Mouse (Mus musculus): ENCODE data around the gene Cbx8.

Gene Cbx8

DNA sequence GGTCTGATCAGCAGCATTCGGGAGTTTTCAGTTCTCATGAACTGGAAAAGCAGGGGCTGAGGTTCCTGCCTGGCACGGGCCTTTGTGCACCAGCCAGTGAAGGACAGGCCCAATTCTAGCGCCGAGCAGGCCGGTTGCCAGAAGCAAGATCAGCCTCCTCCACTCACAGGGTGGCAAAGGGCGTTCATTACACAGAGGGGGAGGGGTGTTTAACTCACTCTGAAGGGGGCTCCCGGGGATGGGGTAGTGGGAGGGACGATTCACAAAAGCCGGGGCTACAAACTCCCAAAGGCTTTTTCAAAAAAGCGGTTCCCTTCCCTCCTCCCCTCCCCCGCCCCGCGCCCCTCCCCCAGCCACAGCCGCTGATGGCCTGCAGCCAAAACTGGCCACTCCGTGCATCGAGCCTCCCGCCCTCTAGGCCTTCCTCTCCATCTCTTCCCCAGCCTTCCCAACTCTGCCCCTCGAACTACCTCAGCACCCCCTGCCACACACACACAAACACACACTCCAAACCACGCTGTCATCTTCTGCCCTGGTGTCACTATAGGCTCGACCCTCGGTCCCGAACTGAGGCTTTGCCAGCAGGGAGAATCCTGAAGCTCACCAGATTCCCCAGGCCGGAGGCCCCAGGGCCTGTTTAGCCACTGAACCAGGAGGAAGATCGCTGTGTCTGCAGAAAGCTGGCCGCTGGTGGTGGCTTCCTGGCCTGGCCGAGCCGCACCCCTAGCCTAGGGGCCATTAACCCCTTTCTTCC is 38.1 kb upstream of the Cbx8 start:
- peak; percentile 57 for DNase-seq

DNA sequence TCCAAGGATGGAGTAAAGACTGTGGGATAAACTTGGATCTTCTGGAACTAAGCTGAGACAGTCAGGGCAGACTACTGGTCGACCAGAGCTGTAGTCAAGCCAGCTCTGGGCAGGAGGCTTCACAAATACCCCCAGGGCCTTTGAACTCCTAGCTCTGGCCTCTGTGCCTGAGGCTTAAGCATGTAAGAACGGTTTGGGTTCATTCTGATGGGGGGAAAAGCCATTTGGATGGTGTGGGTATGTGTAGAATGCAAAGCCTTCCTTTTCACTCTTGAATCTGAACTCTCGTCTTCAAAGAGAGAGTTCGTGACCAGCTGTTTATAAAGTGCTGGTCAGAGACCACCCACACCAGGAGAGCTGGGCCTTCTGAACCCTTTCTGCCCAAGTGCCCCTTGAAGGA is 37.0 kb upstream of the Cbx8 start:
- no peak for DNase-seq

DNA sequence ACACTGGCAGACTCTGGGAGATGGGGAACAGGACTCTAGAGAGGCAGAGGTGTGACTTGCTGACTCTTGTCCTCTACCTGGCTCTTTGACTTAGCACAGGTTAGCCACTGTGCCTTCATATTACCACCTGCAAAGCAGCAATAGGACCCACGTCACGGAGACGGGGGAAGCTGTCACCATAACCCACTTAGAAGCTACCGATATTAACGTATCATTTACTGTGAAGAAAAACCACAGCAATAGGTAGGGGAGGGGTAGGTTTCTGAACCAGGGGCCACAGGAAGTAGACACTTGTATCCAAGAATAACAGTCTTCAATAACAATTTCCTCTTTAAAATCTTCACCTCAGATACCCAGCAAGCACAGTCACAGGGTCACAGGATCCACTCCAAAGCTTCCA is 35.0 kb upstream of the Cbx8 start:
- no peak for DNase-seq

DNA sequence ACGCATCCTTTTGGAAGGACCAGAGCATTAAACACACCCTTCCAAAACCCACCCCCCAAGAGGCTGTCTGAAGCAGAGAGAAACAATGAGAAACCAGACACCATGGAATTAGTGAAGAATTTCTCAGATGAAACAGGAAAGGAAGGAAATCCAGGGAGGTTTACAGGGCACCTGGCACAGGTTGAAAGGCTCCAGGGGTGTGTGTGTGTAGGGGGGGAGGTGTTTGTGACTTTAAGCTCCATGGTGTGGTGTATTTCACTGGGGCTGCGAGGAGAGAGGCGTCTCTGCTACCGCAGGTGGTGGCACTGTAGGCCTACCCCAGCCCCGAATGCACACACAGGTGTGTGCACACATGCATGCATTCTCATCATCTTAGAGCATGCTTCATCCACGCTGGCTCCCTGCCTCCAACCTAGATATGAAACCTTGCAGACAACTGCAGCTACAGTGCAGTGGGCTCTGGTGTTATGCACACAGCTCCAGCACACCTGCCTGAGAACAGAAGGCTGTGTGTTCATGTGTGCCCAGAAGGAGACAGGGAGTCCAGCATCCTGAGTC is 33.2 kb upstream of the Cbx8 start:
- no peak for DNase-seq

DNA sequence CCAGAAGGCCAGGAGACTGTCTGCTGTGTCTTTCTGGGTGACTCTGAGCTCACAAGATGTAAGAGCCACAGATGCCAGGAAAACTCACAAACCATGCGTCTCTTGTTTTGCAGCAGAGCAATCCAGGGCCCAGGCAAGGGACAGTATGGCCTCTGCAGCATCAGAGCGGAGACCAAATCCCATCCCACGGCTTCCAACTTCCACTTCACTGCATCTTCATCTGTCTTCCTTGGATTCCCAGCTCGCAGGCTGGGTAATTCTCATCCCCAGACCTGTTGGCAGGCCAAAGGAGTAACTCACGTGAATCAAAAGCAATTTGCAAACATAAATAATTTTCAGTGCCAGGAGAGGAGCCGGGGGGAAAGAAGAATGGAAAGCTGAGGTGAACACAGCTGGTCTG is 32.2 kb upstream of the Cbx8 start:
- DNase-seq = no peak

DNA sequence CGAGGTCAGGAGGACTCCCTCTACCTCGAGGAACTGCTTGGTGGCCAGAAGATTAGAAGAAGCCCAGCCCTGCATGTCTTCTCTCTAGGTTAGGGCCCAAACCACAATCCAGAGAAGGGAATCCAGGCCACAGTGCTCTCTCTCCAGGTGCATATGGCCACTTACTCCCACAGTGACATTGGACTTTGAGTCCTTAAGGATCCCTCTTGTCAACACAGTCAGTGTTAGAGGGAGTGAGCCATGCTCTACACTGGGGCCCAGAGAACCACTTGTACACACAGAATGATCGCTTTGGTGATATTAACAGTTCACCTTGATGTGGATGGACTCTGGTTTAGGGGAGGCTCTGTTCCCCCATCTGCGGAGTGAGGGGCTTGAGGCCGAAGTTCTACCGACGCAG is 31.5 kb upstream of the Cbx8 start:
- DNase-seq = no peak

DNA sequence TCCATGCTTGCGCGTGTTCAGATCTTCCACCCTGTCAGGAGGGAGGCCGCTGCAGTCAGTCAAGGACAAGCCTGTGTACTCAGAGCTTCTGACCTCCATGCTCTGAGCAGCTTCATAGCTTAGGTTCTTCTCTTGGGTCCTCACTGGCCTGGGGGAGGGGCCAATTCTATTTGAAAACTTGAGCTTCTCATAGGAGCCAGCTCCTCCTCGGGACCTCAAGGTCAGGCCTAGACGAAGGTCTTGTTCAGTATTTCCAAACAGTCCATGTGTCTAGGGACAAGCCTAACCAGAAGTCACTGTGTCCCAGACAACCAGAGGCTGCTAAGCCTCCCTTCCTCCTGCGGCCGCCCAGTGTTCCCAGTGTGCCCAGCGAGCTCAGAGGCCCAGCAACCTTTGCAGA is 26.1 kb upstream of the Cbx8 start:
- DNase-seq = no peak

DNA sequence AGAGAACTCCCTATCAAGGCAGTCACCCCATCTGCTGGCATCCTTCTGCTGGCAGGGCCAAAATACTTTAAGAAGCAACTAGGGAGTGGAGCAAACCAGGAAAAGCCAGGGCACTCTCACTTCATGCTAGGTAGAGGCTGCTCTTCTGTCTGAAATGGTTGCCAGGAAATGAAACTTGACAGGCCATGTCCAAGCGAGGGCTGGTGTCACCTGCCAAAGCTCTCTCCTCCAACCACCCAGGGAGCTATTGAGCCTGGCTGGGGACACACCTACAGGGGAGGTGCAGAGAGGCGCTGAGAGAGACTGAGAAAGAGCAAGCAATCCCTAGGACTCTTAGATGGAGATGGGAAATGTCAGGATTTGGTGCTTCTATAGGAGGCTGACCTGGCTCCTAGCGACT is 18.5 kb upstream of the Cbx8 start:
- DNase-seq = no peak

DNA sequence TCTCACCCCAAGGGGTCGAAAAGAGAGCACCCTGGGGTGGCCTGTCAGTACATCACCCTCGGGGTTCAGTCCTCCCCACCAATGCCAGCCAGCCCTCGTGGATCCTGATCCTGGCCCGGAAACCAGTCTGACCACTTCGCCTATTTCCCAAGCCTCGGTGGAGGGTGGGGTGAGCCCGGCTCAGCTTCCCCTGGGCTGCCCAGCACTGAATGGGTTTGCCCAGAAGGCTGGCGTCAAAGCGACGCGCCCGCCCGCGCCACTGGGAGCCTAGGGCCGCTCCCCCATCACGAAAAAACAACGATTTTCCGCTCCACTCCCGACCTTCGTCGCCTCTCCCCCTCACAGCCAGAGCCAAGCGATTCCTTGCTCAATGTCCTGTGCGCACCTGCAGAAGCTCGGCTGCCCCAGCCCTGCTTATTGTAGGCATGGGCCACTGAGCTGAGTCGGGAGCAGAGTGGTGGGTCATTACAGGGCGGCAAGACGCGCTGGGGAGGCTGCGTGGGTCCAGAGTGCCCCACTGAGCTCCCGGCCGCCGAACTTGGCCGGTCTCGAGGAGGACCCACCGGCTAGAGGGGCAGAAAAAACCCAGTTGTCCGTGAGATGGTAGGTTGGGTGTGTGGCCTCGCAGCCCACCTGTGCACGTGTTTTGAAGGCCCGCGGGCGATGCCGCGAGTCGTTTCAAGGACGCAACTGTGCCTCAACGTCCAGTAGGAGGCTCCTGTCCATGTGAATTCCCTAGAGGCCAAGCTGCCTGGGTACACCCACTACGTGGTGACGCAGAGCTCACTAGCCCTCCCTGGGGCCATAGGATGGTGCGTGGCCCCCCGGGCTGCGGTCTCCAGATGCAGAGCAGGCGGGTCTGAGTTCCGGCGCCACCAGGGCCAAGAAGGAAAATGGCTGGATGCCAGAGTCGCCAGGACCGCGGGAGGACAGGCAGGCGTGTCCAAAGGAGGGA is 17.5 kb upstream of the Cbx8 start:
- DNase-seq = peak; percentile 32

DNA sequence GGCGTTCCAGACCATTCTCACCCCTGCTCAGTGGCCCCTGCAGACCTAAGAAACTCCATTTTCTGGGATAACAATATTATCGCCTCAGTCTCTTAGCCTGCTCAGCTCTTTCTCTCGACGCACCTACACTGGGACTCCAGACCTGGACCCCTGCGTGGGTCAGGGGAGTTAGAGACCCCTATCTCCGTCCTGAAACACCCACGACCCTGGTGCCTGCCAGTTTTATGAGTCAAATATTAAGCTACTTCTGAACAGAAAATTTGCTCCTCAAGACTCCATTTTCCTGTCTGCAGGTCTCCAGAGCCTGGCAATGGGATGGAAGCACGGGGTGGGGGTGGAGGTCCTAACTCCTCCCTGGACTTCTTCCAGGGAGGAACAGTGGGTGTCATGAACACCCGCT is 16.5 kb upstream of the Cbx8 start:
- no peak for DNase-seq

DNA sequence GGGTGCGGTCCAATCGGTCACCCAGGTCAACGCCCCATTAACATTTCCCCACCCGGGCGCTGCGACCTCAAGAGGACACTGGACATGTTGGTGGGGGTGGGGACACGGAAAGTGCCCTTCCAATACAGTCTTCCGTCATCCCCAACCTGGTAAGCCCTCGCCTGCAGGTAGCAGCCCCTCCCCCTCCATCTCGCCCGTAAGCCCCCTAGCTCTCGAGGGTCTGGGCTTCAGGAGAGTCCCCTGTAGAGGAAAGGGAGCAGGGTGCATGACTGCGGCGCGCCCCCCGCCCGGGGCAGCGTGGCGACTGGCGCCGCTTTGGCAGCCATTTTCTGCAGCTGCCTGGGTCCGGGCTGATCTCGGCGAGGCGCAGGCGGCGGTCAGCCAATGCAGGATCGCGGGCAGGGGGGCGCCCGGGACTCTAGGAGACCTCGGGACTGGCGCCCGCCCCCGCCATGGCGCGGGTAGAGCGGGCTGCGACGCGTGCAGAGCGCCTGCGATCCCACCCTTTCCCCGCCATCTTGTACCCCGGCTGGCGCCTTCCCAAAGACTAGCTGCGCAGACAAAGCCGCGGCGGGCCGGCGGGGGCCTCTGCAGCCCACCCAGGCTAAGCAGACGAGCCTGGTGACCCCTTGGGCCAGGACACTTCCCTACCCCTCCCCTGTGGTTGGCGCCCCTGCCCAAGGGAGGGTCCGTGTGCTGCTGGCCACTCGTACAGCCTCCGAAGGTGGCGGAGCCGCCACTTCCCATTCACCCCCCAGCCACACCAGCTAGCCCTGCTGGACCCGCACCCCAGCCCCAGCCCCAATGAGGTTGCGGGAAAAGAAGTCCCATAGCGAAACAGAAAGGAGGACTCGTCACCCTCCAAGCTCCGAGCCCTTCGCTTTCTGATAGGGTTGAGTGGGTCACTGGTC is 15.8 kb upstream of the Cbx8 start:
- DNase-seq = peak; percentile 51

DNA sequence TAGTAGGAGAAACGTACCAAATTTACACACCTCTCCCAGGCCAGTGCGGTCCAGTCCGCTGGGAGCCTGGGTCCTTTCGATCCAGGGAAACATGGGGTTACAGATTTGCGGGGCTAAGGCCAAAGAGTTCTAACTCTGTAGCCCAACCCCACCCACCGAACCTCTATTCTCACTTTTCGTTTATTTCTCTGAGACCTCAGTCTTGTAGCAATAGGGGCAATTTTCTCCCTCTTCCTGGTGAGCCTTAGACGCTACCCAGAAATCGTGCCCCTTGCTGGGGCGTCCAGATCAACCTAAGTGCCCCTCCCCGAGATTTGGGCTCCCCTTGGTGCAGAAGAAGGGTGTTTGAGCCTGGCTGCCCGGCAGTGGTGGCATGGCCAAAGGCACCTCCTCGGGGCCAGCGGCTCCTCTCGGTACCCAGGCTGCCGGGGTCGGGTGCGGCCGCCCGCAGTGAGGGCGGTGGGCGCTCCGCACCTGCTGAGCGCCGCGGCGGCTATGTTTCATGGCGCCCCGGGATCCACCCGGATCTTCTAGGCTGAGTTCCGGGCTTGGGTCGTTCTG is 14.9 kb upstream of the Cbx8 start:
- no peak for DNase-seq

DNA sequence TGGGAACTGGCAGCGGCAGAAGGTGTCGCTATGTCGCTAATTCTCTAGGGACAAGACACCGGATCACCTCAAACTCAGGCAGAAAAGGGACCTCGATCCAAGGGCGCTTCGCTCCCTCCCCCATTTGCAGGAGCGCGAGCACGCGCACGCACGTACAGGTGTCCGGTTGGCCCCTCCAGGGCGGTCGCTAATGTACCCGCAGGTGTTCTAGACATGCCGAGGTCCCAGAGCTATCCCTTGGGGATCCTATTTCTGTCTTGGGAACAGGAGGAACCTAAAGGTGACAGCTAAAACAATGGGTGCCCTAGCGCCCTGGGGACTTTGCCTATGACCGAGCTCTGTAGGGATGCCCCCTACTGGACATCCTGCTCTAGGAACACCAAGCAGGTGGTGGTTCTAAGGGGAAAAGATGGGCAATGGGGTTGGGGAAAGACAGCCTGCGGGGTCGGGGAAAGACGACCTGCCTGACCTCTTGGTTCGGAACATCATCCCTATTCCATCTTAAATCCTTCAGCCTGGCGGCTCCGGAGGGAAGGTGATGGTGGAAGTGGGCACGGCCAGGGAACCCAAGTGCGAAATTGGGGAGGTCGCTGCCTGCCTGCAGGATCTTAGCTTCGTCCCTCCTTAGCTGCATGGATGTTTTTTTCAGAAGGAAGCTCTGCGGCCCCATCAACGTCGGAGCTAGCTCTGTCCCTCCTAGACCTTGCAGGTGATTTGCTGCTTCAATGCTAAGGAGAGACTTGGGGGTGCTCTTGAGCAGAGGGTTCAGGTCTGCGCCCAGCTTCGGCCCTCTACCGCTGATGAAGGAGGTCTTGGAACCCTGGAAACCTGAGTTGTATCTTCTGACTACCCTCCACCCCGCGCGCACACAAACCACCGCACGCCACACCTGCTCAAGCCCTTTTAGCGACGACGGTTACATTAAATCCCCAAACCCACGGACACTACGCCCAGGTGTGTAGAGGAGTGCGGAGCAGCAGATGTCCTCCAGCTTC is 13.9 kb upstream of the Cbx8 start:
- DNase-seq = peak; percentile 41

DNA sequence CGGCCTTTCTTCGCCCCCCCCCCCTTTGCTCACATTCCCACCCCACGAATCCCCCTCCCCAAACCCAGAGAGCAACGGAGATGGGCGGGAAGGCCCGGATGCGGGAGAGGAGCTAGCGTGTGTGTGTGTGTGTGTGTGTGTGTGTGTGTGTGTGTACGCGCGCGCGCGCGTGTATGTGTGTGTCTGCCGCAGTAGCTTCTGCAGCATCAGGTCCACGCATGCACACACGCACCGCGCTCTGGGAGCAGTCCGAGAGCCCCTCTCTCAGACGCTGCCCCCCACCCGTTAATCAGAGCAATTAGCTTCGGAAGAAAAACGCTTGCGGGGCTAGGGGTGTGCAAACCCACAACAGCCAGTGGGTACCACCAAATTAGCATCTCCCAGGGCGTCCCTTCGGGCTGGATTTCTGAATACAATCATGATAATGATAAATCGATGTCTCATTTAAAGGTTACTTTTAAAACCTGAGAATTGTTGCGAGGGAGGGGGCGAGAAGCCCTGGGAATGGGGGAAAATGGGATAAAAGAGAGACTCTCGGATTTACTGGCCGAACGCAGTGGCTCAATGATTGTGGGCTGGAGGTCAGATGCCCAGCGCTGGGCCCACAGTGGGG is 13.1 kb upstream of the Cbx8 start:
- DNase-seq = no peak

DNA sequence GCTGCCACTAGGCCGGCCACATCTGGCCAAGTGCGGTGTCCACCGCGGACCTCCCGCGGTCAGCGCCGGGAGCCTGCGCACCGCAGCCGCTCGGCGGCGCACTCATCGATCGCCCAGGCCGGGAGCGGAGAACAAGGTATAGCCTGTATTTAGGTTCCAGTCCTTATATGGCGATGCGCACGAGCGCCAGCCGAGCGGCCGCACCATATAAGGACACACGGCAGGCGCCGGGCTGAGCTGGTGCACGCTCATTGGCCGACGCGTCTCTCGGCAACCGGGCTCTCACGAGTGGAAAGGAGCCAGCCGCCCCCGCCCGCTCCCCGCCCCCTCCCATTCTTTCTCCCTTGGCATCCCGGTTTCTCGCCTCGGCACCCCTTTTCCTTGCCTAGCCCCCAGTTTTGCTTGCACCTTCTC is 12.5 kb upstream of the Cbx8 start:
- peak; percentile 64 for DNase-seq

DNA sequence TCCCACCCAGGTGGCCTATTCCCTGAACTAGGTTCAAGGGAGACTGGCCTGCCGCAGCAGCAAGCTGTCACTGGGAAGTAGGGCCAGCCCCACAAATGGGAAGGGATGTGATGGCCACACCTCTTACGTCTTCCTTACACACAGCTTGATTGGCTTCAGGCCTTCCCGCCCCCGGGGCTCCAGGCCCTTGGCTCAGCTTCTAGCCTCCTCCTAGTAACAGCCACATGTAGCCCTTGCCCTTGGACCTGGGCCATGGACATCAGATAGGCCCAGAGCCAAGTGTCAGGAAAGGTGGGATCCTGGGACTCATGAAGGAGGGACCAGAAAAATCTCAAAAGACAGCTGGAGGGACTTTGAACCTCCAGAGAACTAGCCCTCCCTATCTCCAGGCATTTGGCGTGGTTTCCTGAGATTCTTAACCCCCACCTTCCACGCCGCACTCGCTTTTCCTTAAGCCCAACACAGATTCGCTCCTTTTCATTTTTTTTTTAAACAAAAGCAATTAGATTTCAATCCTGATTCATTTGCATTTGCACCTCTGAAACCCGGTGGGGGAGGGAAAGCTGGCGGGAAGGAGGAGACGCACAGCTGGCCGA is 12.0 kb upstream of the Cbx8 start:
- DNase-seq = peak; percentile 56

DNA sequence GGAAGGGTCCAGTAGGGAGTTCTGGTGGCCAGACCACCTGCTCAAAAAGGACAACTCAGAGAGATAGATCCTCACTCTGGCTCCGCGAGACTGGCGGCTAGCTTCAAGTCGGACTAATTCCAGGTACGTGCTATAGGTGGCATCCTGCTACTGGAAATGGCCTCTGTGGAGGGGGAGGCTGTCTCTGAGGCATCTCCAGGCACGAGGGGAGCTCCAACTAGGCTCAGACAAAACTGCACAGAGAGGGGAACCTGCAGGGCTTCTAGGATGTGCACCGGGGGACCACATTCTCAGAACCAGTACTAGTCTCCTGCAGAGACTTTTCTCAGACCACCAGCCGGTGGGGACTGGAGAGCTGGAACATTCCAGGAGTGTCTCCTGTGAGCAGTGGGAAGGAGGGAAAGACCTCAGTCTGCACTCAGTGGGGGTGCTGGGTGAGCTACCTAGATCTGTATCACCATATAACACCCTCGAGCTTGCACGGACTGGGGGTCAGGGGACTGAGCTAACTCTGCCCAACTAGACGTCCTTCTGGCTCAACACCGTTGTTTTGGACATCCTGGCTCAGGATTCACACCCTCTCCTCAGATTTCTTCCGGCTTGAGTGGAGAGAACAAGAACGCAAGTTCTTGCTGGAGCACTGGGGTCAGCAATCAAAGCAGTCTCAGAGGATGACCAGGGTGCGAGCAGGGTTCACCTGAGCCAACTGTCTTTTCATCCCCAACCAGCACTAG is 11.3 kb upstream of the Cbx8 start:
- DNase-seq = peak; percentile 65

DNA sequence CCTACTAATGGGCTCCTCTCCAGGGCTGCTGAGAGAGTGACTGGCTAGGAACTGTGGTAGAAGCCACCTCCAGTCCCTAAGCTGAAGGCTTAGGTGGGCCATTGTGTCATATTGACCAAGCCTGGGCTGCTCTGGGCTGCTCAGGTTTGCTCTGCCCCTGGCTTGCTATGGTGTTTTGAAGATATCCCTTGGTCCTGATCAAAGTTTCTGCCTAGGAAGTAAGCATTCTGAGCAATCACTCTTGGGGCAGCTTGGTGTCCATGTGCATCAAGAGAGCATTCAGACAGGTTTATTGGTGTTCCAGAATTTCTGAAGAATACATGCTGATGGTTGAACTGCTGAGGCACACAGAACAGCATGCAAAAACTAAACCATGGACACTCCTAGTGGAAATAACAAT is 10.7 kb upstream of the Cbx8 start:
- no peak for DNase-seq

DNA sequence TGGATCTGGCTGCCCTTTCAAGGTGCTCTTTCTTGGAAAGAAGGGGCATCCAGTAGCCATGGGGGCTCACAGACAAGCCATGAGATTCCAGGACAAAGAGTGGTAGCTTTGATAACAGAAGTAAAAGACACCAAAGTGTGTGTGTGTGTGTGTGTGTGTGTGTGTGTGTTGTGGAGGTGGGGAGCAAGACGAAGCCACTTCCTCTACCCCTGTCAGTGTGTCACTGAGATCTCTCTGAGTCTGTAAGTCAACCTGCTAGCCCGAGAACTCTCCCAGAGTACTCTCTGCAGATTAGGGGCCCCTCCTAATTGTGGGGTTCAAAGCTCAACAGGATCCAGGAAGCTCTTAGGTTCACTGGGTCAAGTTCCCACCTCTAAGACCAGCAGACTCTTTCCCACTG is 9.6 kb upstream of the Cbx8 start:
- no peak for DNase-seq

DNA sequence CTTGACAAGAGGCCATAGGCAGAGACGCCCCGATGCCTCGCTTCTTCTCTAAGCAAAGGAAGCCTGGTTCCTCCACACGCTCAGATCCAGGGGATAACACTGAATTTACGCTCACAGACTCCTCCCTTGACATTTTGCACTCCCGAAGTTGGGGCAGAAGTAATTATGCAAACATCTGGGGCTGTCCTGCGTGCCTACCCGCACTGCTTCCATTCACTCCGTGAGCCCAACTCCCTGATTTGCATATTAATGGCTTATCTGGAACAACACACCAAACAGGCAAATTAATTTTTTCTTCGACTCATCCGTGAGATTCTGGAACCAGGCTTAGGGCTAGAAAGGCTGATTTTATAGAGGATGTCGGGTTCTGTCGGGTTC is 7.4 kb upstream of the Cbx8 start:
- no peak for DNase-seq
